Mouse (Mus musculus) central nervous system, embryonic 14 days (tissue): ENCODE measurements around the gene Klk7. TPM values are rescaled to one million over a fixed set of nuclear protein-coding genes. Genes with fewer than 3 reads are reported as not detected.

Experiments used
- polyA plus RNA-seq: library from polyadenylated mRNA; depleted of rRNA; stranded (reverse); fragments of >200 nt; gene quantifications from 2 replicates; pipeline ENCODE4 v1.2.3, GENCODE M21; 2012; rRNA removed

Klk7 gene
- 0.04 and 0.05 TPM in 2 replicates for polyA plus RNA-seq

GRCm38 (mm10) chr7:43810994-43811393 lies at the start of gene Klk7:
Klk7 (plus strand) TSS chr7:43811294.

DNA sequence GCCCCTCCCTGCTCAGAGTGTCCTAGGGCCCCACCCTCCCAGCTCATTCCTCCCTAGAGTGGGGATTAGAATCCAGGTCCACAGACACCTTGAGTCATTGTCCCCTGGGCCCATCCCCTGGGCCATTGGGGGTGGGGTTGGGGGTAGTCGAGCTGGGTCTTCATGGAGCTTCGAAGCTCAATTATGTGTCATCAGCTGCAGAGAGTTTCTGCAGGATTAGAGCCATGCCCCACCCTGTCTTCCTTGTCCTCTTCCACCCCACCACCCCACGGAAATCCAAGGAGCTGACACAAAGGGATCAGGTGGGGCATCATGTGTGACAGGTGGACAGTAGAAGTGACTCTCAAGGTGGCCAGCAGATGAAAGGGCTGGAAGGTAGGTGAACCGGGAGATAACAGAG lies 42.5 kb upstream of the Klk7 start, which contains the start of gene Klk12:
Gene Klk12 (plus strand): TSS at position 301 of the 400 bp plus-strand sequence.

DNA sequence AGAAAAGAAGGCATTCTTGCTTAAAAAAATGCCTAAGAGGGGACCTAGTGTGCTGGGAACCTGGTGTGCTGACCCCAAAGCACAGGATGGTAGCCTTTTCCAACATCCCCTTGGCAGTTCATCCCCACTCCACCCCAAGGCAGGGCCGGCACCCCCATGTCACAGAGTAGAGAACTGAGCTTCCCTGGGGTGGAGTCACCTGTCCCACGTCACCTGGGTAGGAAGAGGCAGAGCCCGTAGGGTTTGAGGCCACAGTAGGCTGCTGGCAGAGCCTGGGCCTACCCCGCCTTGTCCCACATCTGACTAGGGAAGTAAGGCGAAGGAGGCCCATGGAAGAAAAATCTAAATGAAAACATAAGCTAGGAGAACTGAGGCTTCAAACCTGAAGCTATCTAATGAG lies 36.7 kb upstream of the Klk7 start, which contains the start of gene Klk11:
Gene Klk11 (plus strand): TSS at position 241 of the 400 bp plus-strand sequence.

DNA sequence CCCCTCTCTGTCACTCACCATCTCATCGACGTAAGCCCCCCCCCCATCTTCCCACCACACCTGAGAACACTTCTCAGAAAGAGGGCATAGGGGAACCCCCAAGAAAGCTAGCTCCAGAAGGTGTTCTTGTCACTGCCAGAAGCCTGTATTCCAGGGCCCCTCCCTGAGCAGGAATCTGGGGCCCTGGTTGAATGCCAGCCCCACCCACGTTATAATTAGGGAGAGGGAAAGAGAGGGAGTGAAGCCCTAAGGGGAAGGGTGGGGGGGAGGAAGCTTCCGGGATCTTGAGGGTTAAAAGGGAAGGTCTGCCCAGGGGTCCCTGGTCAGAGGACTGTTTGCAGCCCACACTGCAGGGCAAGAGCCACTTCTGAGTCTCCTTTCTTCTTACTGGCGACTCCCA lies 30.3 kb upstream of the Klk7 start, which contains the start of gene Klk10:
Gene Klk10 (plus strand): TSS at position 290 of the 400 bp plus-strand sequence.

GRCm38 (mm10) chr7:43791591-43791990 lies 19.5 kb upstream of the Klk7 start, which contains the start of gene Klk9:
Klk9 (plus strand) TSS chr7:43791891.

DNA sequence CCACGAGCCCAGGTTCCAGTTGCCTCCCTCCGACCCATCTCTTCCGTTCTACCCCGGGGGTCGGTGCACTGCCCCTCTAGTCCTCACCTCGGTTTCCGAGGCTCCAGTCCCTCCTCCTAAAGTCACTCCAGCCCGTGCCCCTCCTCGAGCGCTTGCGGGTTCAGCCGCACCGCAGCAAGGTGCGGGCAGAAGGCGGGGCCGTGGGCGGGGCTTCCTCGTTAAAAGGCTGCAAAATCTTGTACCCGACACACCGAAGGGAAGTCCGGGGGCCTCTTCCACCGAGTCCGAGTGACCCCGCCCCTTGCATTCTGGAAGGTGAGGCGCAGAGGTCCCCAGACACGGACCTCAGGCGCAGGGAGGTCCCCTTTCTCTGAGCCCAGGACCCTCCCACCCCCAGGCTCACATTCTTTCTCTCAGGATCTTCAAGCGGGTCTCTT lies 13.7 kb upstream of the Klk7 start, which contains the start of gene Klk8:
Gene Klk8 (plus strand): TSS at position 245 of the 437 bp plus-strand sequence.

GRCm38 (mm10) chr7:43824199-43824598 lies 13.1 kb downstream of the Klk7 start, which contains the start of gene Klk6:
Klk6 (plus strand) TSS chr7:43824499.

DNA sequence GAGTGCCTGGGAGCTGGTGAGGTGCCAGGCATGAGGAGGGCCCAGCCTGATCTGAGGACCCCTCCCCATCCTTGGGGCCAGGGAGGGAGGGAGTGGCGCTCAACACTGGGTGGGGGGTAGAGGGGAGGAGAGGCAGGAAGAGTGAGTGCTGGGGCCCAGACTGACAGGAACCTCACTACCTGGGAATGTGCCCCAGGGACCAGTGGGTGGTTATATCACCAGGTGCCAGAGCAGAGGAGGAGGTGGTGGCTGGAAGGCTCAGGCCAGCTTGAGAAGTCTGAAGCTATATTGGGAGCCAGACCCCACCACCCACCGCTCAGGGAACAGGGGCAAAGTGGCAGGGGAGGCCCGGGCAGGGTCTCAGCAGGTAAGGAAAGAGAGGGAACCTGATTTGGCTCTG lies 30.6 kb downstream of the Klk7 start, which contains the start of gene Klk5:
Gene Klk5 (plus strand): TSS at position 271 of the 400 bp plus-strand sequence.

Other genes starting within 250 kb of the Klk7 start
- gene Zfp658, start 249.0 kb upstream of the Klk7 start, polyA plus RNA-seq: 9.2 and 13.1 TPM in 2 replicates
- gene Zfp719, start 231.7 kb upstream of the Klk7 start, polyA plus RNA-seq: 5.6 and 7.6 TPM in 2 replicates
- 0.29 and 0.45 TPM in 2 replicates for gene Zfp819, start 204.1 kb upstream of the Klk7 start, polyA plus RNA-seq
- 0.04 TPM in 1 of 2 replicates, not detected in the other for gene Ceacam18, start 176.6 kb upstream of the Klk7 start, polyA plus RNA-seq
- gene Siglece, start 151.1 kb upstream of the Klk7 start, polyA plus RNA-seq: 0.37 and 0.43 TPM in 2 replicates
- 20.2 and 24.4 TPM in 2 replicates for gene Ctu1, start 139.3 kb upstream of the Klk7 start, polyA plus RNA-seq
- 0.10 and 0.16 TPM in 2 replicates for gene Klk14, start 120.9 kb upstream of the Klk7 start, polyA plus RNA-seq
- 0.09 TPM in 1 of 2 replicates, not detected in the other for gene Klk13, start 98.7 kb upstream of the Klk7 start, polyA plus RNA-seq
- gene Klk12, start 42.4 kb upstream of the Klk7 start, polyA plus RNA-seq: not detected in 2 replicates
- 0.23 TPM in 1 of 2 replicates, not detected in the other for gene Klk11, start 36.7 kb upstream of the Klk7 start, polyA plus RNA-seq
- 0.15 and 0.91 TPM in 2 replicates for gene Klk10, start 30.3 kb upstream of the Klk7 start, polyA plus RNA-seq
- 0.09 TPM in 1 of 2 replicates, not detected in the other for gene Klk9, start 19.4 kb upstream of the Klk7 start, polyA plus RNA-seq
- 5.6 and 7.1 TPM in 2 replicates for gene Klk8, start 13.7 kb upstream of the Klk7 start, polyA plus RNA-seq
- gene Klk6, start 13.2 kb downstream of the Klk7 start, polyA plus RNA-seq: not detected in 2 replicates
- gene Klk5, start 30.7 kb downstream of the Klk7 start, polyA plus RNA-seq: not detected in 2 replicates
- gene Klk4, start 69.9 kb downstream of the Klk7 start, polyA plus RNA-seq: 0.33 and 0.58 TPM in 2 replicates
- gene Klk15, start 122.4 kb downstream of the Klk7 start, polyA plus RNA-seq: not detected in 2 replicates
- gene Klk1b8, start 139.4 kb downstream of the Klk7 start, polyA plus RNA-seq: not detected in 2 replicates
- not detected in 2 replicates for gene Klk1b1, start 155.5 kb downstream of the Klk7 start, polyA plus RNA-seq
- gene Klk1b9, start 164.8 kb downstream of the Klk7 start, polyA plus RNA-seq: not detected in 2 replicates
- not detected in 2 replicates for gene Klk1b11, start 184.6 kb downstream of the Klk7 start, polyA plus RNA-seq
- 0.06 TPM in 1 of 2 replicates, not detected in the other for gene Klk1b26, start 200.9 kb downstream of the Klk7 start, polyA plus RNA-seq
- gene Klk1b27, start 241.0 kb downstream of the Klk7 start, polyA plus RNA-seq: not detected in 2 replicates